Mouse (Mus musculus) right cerebral cortex, postnatal 4 days (tissue): ENCODE results near the gene Smad9.

Experiments
- DNase-seq: peaks from one replicate; pipeline ENCODE4 v3.0.0-alpha.2; 2022

Smad9 gene

GRCm38 (mm10) chr3:54813418-54813988 lies 58.1 kb downstream of the Smad9 start:
- DNase-seq: no peak

GRCm38 (mm10) chr3:54814622-54815021 lies 59.2 kb downstream of the Smad9 start:
- no peak for DNase-seq

GRCm38 (mm10) chr3:54815292-54815691 lies 59.9 kb downstream of the Smad9 start:
- DNase-seq: peak; percentile 64

- no peak for DNase-seq
Observed at GRCm38 (mm10) chr3:54822526-54822925, 67.1 kb downstream of the Smad9 start.

GRCm38 (mm10) chr3:54832491-54832890 lies 77.1 kb downstream of the Smad9 start:
- DNase-seq: no peak

GRCm38 (mm10) chr3:54835421-54835820 lies 80.0 kb downstream of the Smad9 start:
- no peak for DNase-seq
